Mouse (Mus musculus) liver, postnatal 0 days (tissue): ENCODE results near the gene Cntnap5b.

Source experiments
- CTCF ChIP-seq: sonication (generic); IDR thresholded peaks from 2 replicates; pipeline ENCODE4 v1.5.1; 2016; ENCODE audit warnings: antibody characterized with exemption, low read depth
- EP300 ChIP-seq: IDR thresholded peaks from 2 replicates; pipeline ENCODE4 v1.6.1; 2016; ENCODE audit warnings: antibody characterized with exemption, low read depth, mild to moderate bottlenecking

DNA sequence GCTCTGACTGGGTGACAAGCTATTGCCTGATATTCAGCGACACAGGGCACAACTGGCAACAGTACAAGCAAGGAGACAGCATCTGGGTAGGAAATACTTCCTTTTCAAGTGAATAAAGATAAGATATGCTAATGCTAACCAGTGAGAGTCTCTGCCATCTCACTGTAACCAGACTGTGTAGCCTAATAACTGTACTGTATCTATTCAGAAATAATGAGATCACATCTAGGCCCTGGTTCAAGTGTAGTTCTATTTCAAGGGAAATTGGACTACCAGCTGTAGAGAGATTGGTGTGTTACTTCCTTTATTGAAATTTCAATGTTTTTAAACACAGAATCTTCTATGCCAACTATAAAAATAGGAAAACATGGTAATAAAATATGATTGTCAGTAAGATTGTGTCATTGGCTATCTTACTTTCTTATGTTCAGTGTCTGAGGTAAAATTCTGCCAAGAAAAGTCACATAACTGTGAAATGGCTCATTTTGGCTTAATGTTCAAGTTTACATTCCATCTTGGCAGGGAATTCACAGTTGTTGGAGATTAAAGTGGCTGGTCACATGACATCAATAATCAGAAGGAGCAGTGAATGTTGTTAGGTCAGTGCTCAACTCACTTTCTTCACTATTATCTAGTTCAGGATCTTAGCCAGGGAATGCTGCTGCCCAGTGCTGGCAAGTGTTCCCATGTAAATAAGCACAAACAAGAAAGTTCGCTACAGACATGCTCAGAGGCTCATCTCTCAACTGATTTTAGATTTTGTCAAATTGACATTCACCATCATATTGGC, 194.9 kb downstream of the Cntnap5b start:
- TF ChIP-seq CTCF (no peak), EP300 (no peak)
